Comparison of ENCODE assay signal across 8 mouse cellular contexts in genomic region chr8:13785250-13785763, GRCm38 (mm10). TPM values are rescaled to one million over a fixed set of nuclear protein-coding genes. Genes with fewer than 3 reads are reported as not detected.
DNase-seq lines count a peak whose midpoint lies in the region; ATAC-seq lines count a peak whose summit lies in the region.

Gene Upf3a (plus strand): TSS chr8:13785615.

- H3K9me3 ChIP-seq in forebrain, embryonic 11.5 days (ENCODE audit: control insufficient read depth, low read length): no peaks in the 10 kb centered on the region
- H3K9me3 ChIP-seq in heart, embryonic 16.5 days (replicated peaks; ENCODE audit: control insufficient read depth, low read length): no peaks in the 10 kb centered on the region
- H3K9me3 ChIP-seq in liver, embryonic 15.5 days (replicated peaks): no peaks in the 10 kb centered on the region
- H3K9me3 ChIP-seq in neural tube, embryonic 12.5 days: no peaks in the 10 kb centered on the region

- H3K4me2 ChIP-seq in forebrain, embryonic 11.5 days (ENCODE audit: low read depth, low read length, severe bottlenecking): peak within 1 kb of the TSS; percentile 74
- H3K4me2 ChIP-seq in heart, embryonic 16.5 days (ENCODE audit: low read depth, low read length): peak within 1 kb of the TSS; percentile 71
- peak within 1 kb of the TSS; percentile 81 for H3K4me2 ChIP-seq in liver, embryonic 15.5 days
- peak within 1 kb of the TSS; percentile 74 for H3K4me2 ChIP-seq in neural tube, embryonic 12.5 days (replicated peaks)

- DNase-seq in CD8-positive naive resting alpha-beta T cell, adult 2 months (ENCODE audit: low read depth in 2 of 2, low spot score in 2 of 2): peak; percentile 89 to 90
- DNase-seq in c-Kit-positive CD71-negative TER-119-negative erythroid progenitor cells, embryonic 14.5 days (ENCODE audit: low read depth): peak; percentile 88
- DNase-seq in forebrain, embryonic 11.5 days (ENCODE audit: low spot score): peak; percentile 97
- DNase-seq in kidney, postnatal 36 days: peak; percentile 93 to 95
- peak; percentile 82 for DNase-seq in telencephalon, adult 2 months (ENCODE audit: low read depth, low spot score)

- ATAC-seq in forebrain, embryonic 11.5 days (replicated peaks; ENCODE audit: low FRiP score): peak; percentile 92
- ATAC-seq in heart, embryonic 16.5 days (replicated peaks; ENCODE audit: extremely low read depth, insufficient read depth, low FRiP score): peak; percentile 94
- peak; percentile 90 for ATAC-seq in liver, embryonic 15.5 days (ENCODE audit: insufficient read depth)
- ATAC-seq in neural tube, embryonic 12.5 days (ENCODE audit: low FRiP score, low read depth): peak; percentile 95

- H3K27me3 ChIP-seq in forebrain, embryonic 11.5 days (ENCODE audit: control insufficient read depth, insufficient read depth, low read length): no peaks in the 10 kb centered on the region
- no peaks in the 10 kb centered on the region for H3K27me3 ChIP-seq in heart, embryonic 16.5 days (ENCODE audit: control insufficient read depth, insufficient read depth, low read length)
- no peaks in the 10 kb centered on the region for H3K27me3 ChIP-seq in liver, embryonic 15.5 days
- no peaks in the 10 kb centered on the region for H3K27me3 ChIP-seq in neural tube, embryonic 12.5 days (replicated peaks)

- H3K9ac ChIP-seq in forebrain, embryonic 11.5 days (ENCODE audit: low read length): peak within 1 kb of the TSS; percentile 98
- peak within 1 kb of the TSS; percentile 97 for H3K9ac ChIP-seq in heart, embryonic 16.5 days (ENCODE audit: low read length)
- H3K9ac ChIP-seq in liver, embryonic 15.5 days: peak within 1 kb of the TSS; percentile 89
- H3K9ac ChIP-seq in neural tube, embryonic 12.5 days: peak within 1 kb of the TSS; percentile 76

- peak within 1 kb of the TSS; percentile 97 for H3K27ac ChIP-seq in forebrain, embryonic 11.5 days (ENCODE audit: low read depth, low read length)
- peak within 1 kb of the TSS; percentile 97 for H3K27ac ChIP-seq in heart, embryonic 16.5 days (ENCODE audit: low read length)
- peak within 1 kb of the TSS; percentile 97 for H3K27ac ChIP-seq in liver, embryonic 15.5 days (replicated peaks)
- H3K27ac ChIP-seq in neural tube, embryonic 12.5 days: peak within 1 kb of the TSS; percentile 90

- H3K36me3 ChIP-seq in forebrain, embryonic 11.5 days (ENCODE audit: control insufficient read depth, insufficient read depth, low read length): peaks cover 10% of the 10 kb centered on the region; the same call in 1 of the 2 replicates
- peaks cover 21% of the 10 kb centered on the region for H3K36me3 ChIP-seq in heart, embryonic 16.5 days (ENCODE audit: control insufficient read depth, insufficient read depth)
- H3K36me3 ChIP-seq in liver, embryonic 15.5 days (replicated peaks): peaks cover 26% of the 10 kb centered on the region
- peaks cover 35% of the 10 kb centered on the region for H3K36me3 ChIP-seq in neural tube, embryonic 12.5 days

- peak within 1 kb of the TSS; percentile 68 for H3K4me3 ChIP-seq in forebrain, embryonic 11.5 days (ENCODE audit: low read depth, low read length)
- H3K4me3 ChIP-seq in heart, embryonic 16.5 days (ENCODE audit: low read length): peak within 1 kb of the TSS; percentile 75
- H3K4me3 ChIP-seq in liver, embryonic 15.5 days (replicated peaks): peak within 1 kb of the TSS; percentile 67
- H3K4me3 ChIP-seq in neural tube, embryonic 12.5 days: peak within 1 kb of the TSS; percentile 54

- WGBS in forebrain, embryonic 11.5 days: under 1% methylated on average over 41 of the region's 47 CpGs
- WGBS in heart, embryonic 16.5 days: under 1% methylated on average over 47 of the region's 47 CpGs
- WGBS in liver, embryonic 15.5 days (ENCODE audit: insufficient replicate concordance): under 1% methylated on average over 47 of the region's 47 CpGs
- WGBS in neural tube, embryonic 12.5 days: under 1% methylated on average over 47 of the region's 47 CpGs

- peaks cover 2% of the 10 kb centered on the region; the same call in 1 of the 2 replicates for H3K4me1 ChIP-seq in forebrain, embryonic 11.5 days (replicated peaks; ENCODE audit: control insufficient read depth, insufficient read depth, low read length)
- peaks cover 11% of the 10 kb centered on the region for H3K4me1 ChIP-seq in heart, embryonic 16.5 days (ENCODE audit: control insufficient read depth, insufficient read depth, low read length)
- peaks cover 21% of the 10 kb centered on the region for H3K4me1 ChIP-seq in liver, embryonic 15.5 days (replicated peaks)
- H3K4me1 ChIP-seq in neural tube, embryonic 12.5 days: peaks cover 16% of the 10 kb centered on the region

RNA-seq across cellular contexts. Expression of gene Upf3a, which starts in this region (rescaled TPM):
- polyA plus RNA-seq in forebrain, embryonic 11.5 days (2014; fragmentation: Nextera tagmentation; extraction: Ambion mirVana): 42.9 and 45.4 TPM in 2 replicates
- 24.1 and 28.0 TPM in 2 replicates for polyA plus RNA-seq in heart, embryonic 16.5 days (2015; fragmentation: Nextera tagmentation; extraction: Ambion mirVana)
- polyA plus RNA-seq in liver, embryonic 15.5 days (2015; fragmentation: Nextera tagmentation; extraction: Ambion mirVana): 11.0 and 11.2 TPM in 2 replicates
- polyA plus RNA-seq in neural tube, embryonic 12.5 days (2016; fragmentation: Nextera tagmentation; extraction: Ambion mirVana): 41.0 and 44.0 TPM in 2 replicates

Comparison
In these comparisons a context has a peak if more than half of its experiments do, and no peak if none do; other contexts are left out.
1. Peak in every context shown above with its lines: DNase-seq, ATAC-seq, H3K4me3 ChIP-seq and H3K27ac ChIP-seq.